Mouse (Mus musculus): ENCODE data around the gene Pitpnm2. TPM values are rescaled to one million over a fixed set of nuclear protein-coding genes. Genes with fewer than 3 reads are reported as not detected.

Gene Pitpnm2
- polyA plus RNA-seq, 2 experiments, result 1.9 to 4.7 TPM

- Histone ChIP-seq H3K4me1 (replicated peaks; ENCODE audit: control insufficient read depth in 2 of 2, insufficient read depth in 2 of 2, low read length in 1 of 2) (peaks cover 7 to 29% of the 10 kb centered on the region in 2 experiments; a peak in 3 of 4 replicates), H3K9me3 (ENCODE audit: control insufficient read depth, low read length) (no peaks in the 10 kb centered on the region), H3K27ac (no peak overlapping the region), H3K36me3 (replicated peaks; ENCODE audit: control insufficient read depth, insufficient read depth, low read depth) (no peaks in the 10 kb centered on the region), H3K4me3 (ENCODE audit: insufficient read depth in 1 of 2, low read depth in 2 of 2, low read length in 2 of 2) (no peak overlapping the region), H3K9ac (replicated peaks) (no peak overlapping the region), H3K27me3 (ENCODE audit: control insufficient read depth, insufficient read depth, low read length) (no peaks in the 10 kb centered on the region), H3K4me2 (ENCODE audit: low read depth) (no peak overlapping the region)
- no peak for TF ChIP-seq CTCF (IDR thresholded peaks at IDR 0.05; ENCODE audit: low read depth)
- TF ChIP-seq EP300 (IDR thresholded peaks at IDR 0.05; ENCODE audit: low read depth), result no peak
- DNase-seq (ENCODE audit: low read depth in 3 of 3, low spot score in 3 of 3), result no peak
- WGBS (ENCODE audit: insufficient replicate concordance), result 59% methylated on average over 6 of the region's 6 CpGs
- no peak for ATAC-seq (ENCODE audit: insufficient read depth)
Observed at GRCm38 (mm10) chr5:124227193-124227592, 22.4 kb downstream of the Pitpnm2 start.

DNA sequence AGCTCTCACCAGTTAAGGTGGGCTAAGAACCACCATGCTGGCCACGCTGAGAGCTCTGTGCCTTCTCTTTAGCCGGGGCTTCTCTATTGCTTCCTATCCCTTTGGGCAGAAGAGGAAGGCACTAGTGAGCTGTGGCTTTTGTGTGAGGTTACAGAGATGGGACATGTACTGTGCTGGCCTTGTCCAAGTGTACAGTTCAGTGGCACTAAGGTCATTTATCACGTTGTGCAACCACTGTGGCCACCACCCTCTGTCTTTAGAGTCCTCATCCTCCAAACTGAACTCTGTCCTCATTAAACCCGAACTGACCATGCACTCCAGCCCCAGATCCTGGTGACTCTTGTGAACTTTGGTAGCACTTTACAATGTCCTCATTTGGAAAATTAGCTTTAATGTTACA, 23.1 kb downstream of the Pitpnm2 start:
- H3K36me3 ChIP-seq (replicated peaks; ENCODE audit: control insufficient read depth, insufficient read depth, low read depth), result no peaks in the 10 kb centered on the region
- ATAC-seq (ENCODE audit: insufficient read depth) (peak; percentile 73), DNase-seq (ENCODE audit: low read depth in 3 of 3, low spot score in 3 of 3) (no peak)
- H3K4me2 ChIP-seq (ENCODE audit: low read depth), result 0 out of 2 replicates have a peak overlapping the region, but pooled peaks have one; percentile 18
- no peak overlapping the region for H3K4me3 ChIP-seq (ENCODE audit: insufficient read depth in 1 of 2, low read depth in 2 of 2, low read length in 2 of 2)
- no peaks in the 10 kb centered on the region for H3K9me3 ChIP-seq (ENCODE audit: control insufficient read depth, low read length)
- H3K27me3 ChIP-seq (ENCODE audit: control insufficient read depth, insufficient read depth, low read length), result no peaks in the 10 kb centered on the region
- no peak overlapping the region for H3K9ac ChIP-seq (replicated peaks)
- peak overlapping the region; percentile 32 for H3K27ac ChIP-seq
- H3K4me1 ChIP-seq (replicated peaks; ENCODE audit: control insufficient read depth in 2 of 2, insufficient read depth in 2 of 2, low read length in 1 of 2), result peaks cover 7 to 31% of the 10 kb centered on the region in 2 experiments; a peak in 3 of 4 replicates
- 42% methylated on average over 4 of the region's 4 CpGs for whole genome bisulfite sequencing (ENCODE audit: insufficient replicate concordance)
- TF ChIP-seq EP300 (IDR thresholded peaks at IDR 0.05; ENCODE audit: low read depth) (no peak), CTCF (IDR thresholded peaks at IDR 0.05; ENCODE audit: low read depth) (no peak)

DNA sequence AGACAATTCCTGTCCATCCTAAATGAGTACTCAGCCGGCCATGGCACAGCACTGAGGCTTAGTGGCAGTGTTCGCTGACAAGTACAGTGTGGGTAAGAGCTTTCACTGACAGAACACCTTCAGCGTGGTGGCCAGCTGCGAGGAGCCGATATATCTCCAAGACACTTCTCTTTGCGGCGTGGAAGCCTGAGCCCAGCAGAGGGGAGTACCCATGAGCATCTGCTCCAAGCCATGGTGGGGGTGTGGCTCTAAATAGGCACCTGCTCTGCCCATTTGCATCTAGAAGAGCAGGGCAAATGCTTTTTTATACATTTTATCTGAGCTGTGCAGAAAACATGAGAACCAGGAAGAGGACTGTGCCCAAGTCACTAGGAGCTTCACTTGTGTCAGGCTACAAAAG, 23.7 kb downstream of the Pitpnm2 start:
- Histone ChIP-seq H3K4me3 (ENCODE audit: insufficient read depth in 1 of 2, low read depth in 2 of 2, low read length in 2 of 2) (no peak overlapping the region), H3K4me1 (replicated peaks; ENCODE audit: control insufficient read depth in 2 of 2, insufficient read depth in 2 of 2, low read length in 1 of 2) (peaks cover 7 to 28% of the 10 kb centered on the region in 2 experiments; a peak in 3 of 4 replicates), H3K9me3 (ENCODE audit: control insufficient read depth, low read length) (no peaks in the 10 kb centered on the region), H3K27me3 (ENCODE audit: control insufficient read depth, insufficient read depth, low read length) (no peaks in the 10 kb centered on the region), H3K27ac (no peak overlapping the region), H3K4me2 (ENCODE audit: low read depth) (no peak overlapping the region), H3K36me3 (replicated peaks; ENCODE audit: control insufficient read depth, insufficient read depth, low read depth) (no peaks in the 10 kb centered on the region), H3K9ac (replicated peaks) (no peak overlapping the region)
- DNase-seq (ENCODE audit: low read depth in 3 of 3, low spot score in 3 of 3) (no peak), ATAC-seq (ENCODE audit: insufficient read depth) (peak; percentile 68)
- TF ChIP-seq EP300 (IDR thresholded peaks at IDR 0.05; ENCODE audit: low read depth) (peak; percentile 29; the same call in 1 of the 2 replicates), CTCF (IDR thresholded peaks at IDR 0.05; ENCODE audit: low read depth) (0 out of 2 replicates have a peak, but pooled peaks have one; percentile 3)
- WGBS (ENCODE audit: insufficient replicate concordance), result 45% methylated on average over 7 of the region's 7 CpGs

DNA sequence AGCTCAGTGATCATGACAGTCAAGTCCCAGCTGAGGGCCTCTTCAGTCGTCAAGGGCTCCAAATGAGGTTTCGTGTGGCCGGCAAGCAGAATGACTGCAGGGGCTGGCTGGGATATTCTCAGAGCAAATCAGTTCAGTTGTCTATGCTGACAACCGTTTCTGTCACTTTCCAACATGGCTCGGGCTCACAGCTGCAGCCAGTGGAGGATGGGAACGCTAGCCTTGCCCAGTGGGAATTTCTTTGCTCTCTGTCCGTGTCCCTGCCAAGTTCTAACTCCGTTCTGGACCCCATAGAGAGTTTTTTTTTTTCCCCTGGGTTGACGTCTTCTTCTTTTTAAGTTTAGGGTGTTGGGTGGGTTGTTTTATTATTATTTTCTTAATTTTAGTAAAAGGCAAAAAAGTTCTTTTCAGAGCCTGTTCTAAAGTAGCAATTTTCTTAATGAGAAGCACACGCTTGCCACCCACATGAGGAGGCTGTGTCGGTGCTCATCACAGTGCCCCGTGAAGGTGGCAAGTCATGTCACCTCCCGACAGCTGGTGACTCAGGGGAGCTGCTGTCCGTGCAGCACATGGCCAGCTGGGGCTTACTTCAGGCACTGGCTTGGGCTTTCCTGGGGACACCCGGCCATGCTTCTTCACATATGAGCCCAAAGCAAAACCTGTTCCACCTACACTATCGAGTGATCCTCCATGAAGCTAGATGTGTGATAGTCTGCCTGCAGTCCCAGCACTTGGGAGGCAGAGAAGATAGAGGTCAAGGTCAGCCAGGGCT, 25.1 kb downstream of the Pitpnm2 start:
- DNase-seq (ENCODE audit: low read depth in 3 of 3, low spot score in 3 of 3) (no peak), ATAC-seq (ENCODE audit: insufficient read depth) (no peak)
- H3K4me1 ChIP-seq (replicated peaks; ENCODE audit: control insufficient read depth in 2 of 2, insufficient read depth in 2 of 2, low read length in 1 of 2), result peaks cover 7 to 28% of the 10 kb centered on the region in 2 experiments; a peak in 3 of 4 replicates
- no peak overlapping the region for H3K27ac ChIP-seq
- no peaks in the 10 kb centered on the region for H3K36me3 ChIP-seq (replicated peaks; ENCODE audit: control insufficient read depth, insufficient read depth, low read depth)
- H3K9me3 ChIP-seq (ENCODE audit: control insufficient read depth, low read length), result no peaks in the 10 kb centered on the region
- H3K9ac ChIP-seq (replicated peaks), result no peak overlapping the region
- WGBS (ENCODE audit: insufficient replicate concordance), result 75% methylated on average over 16 of the region's 16 CpGs
- H3K4me3 ChIP-seq (ENCODE audit: insufficient read depth in 1 of 2, low read depth in 2 of 2, low read length in 2 of 2), result no peak overlapping the region
- H3K27me3 ChIP-seq (ENCODE audit: control insufficient read depth, insufficient read depth, low read length), result no peaks in the 10 kb centered on the region
- no peak overlapping the region for H3K4me2 ChIP-seq (ENCODE audit: low read depth)
- TF ChIP-seq CTCF (IDR thresholded peaks at IDR 0.05; ENCODE audit: low read depth) (no peak), EP300 (IDR thresholded peaks at IDR 0.05; ENCODE audit: low read depth) (no peak)

DNA sequence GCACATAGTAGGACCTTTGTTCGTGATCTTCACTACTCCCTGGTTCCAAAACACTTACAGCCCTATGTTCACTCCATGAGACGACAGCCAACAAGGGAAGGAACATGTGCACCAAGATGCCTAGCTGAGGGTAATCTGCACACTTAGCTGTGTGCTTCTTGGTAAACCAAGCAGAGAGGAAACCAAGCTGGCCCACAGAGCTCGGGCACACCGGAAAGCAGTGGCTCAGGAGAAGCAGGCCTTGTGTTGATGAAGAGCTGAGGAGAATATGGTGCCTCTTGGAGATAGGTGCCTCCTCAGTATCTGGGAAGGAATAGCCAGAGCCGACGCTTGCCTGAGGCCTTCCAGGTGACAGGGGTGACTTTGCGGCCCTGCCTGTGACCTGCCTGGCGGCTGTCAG, 26.0 kb downstream of the Pitpnm2 start:
- Histone ChIP-seq H3K27me3 (ENCODE audit: control insufficient read depth, insufficient read depth, low read length) (no peaks in the 10 kb centered on the region), H3K36me3 (replicated peaks; ENCODE audit: control insufficient read depth, insufficient read depth, low read depth) (no peaks in the 10 kb centered on the region), H3K9me3 (ENCODE audit: control insufficient read depth, low read length) (no peaks in the 10 kb centered on the region), H3K9ac (replicated peaks) (no peak overlapping the region), H3K4me3 (ENCODE audit: insufficient read depth in 1 of 2, low read depth in 2 of 2, low read length in 2 of 2) (no peak overlapping the region), H3K4me2 (ENCODE audit: low read depth) (no peak overlapping the region), H3K27ac (no peak overlapping the region), H3K4me1 (replicated peaks; ENCODE audit: control insufficient read depth in 2 of 2, insufficient read depth in 2 of 2, low read length in 1 of 2) (peaks cover 7 to 28% of the 10 kb centered on the region in 2 experiments; a peak in 3 of 4 replicates)
- TF ChIP-seq EP300 (IDR thresholded peaks at IDR 0.05; ENCODE audit: low read depth), result no peak
- no peak for TF ChIP-seq CTCF (IDR thresholded peaks at IDR 0.05; ENCODE audit: low read depth)
- 78% methylated on average over 8 of the region's 8 CpGs for WGBS (ENCODE audit: insufficient replicate concordance)
- ATAC-seq (ENCODE audit: insufficient read depth), result no peak
- DNase-seq (ENCODE audit: low read depth in 3 of 3, low spot score in 3 of 3), result no peak

All from liver, embryonic 14.5 days (tissue).